Mouse (Mus musculus): ENCODE measurements at regions not wholly inside any gene's neighbourhood (a gene's known extent, or its start where the extent isn't known, plus 50 kb on each side); places are given as distances from the start of the nearest gene placed in this dataset.
"Not testable (repeated sequence)": the region's sequence is repeated elsewhere in the genome, so short reads cannot be mapped to it uniquely, and the experiment has no call there.

- H3K4me3 ChIP-seq (ENCODE audit: low read depth, low read length): no peak overlapping the region
- H3K27ac ChIP-seq (ENCODE audit: low read length): no peak overlapping the region
- H3K36me3 ChIP-seq (ENCODE audit: control insufficient read depth, insufficient read depth, low read length): no peaks in the 10 kb centered on the region
- no peak for ATAC-seq
- WGBS: 83% methylated on average over 4 of the region's 4 CpGs
- H3K27me3 ChIP-seq (ENCODE audit: control insufficient read depth, insufficient read depth, low read depth, low read length): no peaks in the 10 kb centered on the region
- no peak overlapping the region for H3K4me2 ChIP-seq (ENCODE audit: low read length)
- no peaks in the 10 kb centered on the region for H3K4me1 ChIP-seq (ENCODE audit: control insufficient read depth, insufficient read depth, low read length)
- H3K9ac ChIP-seq (ENCODE audit: low read depth, low read length): no peak overlapping the region
- H3K9me3 ChIP-seq (replicated peaks; ENCODE audit: control insufficient read depth, low read length, poor library complexity, severe bottlenecking): no peaks in the 10 kb centered on the region
Measured at GRCm38 (mm10) chr19:59516957-59517356, 58.8 kb downstream of the Emx2 start.

GRCm38 (mm10) chr19:59519156-59519555 is 61.0 kb downstream of the Emx2 start:
- no peaks in the 10 kb centered on the region for H3K4me1 ChIP-seq (ENCODE audit: control insufficient read depth, insufficient read depth, low read length)
- no peaks in the 10 kb centered on the region for H3K9me3 ChIP-seq (replicated peaks; ENCODE audit: control insufficient read depth, low read length, poor library complexity, severe bottlenecking)
- no peak overlapping the region for H3K27ac ChIP-seq (ENCODE audit: low read length)
- no peak for ATAC-seq
- H3K9ac ChIP-seq (ENCODE audit: low read depth, low read length): no peak overlapping the region
- no peaks in the 10 kb centered on the region for H3K36me3 ChIP-seq (ENCODE audit: control insufficient read depth, insufficient read depth, low read length)
- no peak overlapping the region for H3K4me3 ChIP-seq (ENCODE audit: low read depth, low read length)
- no peak overlapping the region for H3K4me2 ChIP-seq (ENCODE audit: low read length)
- no peaks in the 10 kb centered on the region for H3K27me3 ChIP-seq (ENCODE audit: control insufficient read depth, insufficient read depth, low read depth, low read length)
- 83% methylated on average over 3 of the region's 3 CpGs for WGBS

GRCm38 (mm10) chr19:59522176-59522575 is 64.0 kb downstream of the Emx2 start:
- Histone ChIP-seq H3K9ac (ENCODE audit: low read depth, low read length) (no peak overlapping the region), H3K36me3 (ENCODE audit: control insufficient read depth, insufficient read depth, low read length) (no peaks in the 10 kb centered on the region), H3K27ac (ENCODE audit: low read length) (no peak overlapping the region), H3K4me2 (ENCODE audit: low read length) (no peak overlapping the region), H3K27me3 (ENCODE audit: control insufficient read depth, insufficient read depth, low read depth, low read length) (no peaks in the 10 kb centered on the region), H3K9me3 (replicated peaks; ENCODE audit: control insufficient read depth, low read length, poor library complexity, severe bottlenecking) (no peaks in the 10 kb centered on the region), H3K4me3 (ENCODE audit: low read depth, low read length) (no peak overlapping the region), H3K4me1 (ENCODE audit: control insufficient read depth, insufficient read depth, low read length) (no peaks in the 10 kb centered on the region)
- 84% methylated on average over 11 of the region's 11 CpGs for WGBS
- ATAC-seq: no peak

GRCm38 (mm10) chr19:59523356-59523755 is 65.2 kb downstream of the Emx2 start:
- Histone ChIP-seq H3K9ac (ENCODE audit: low read depth, low read length) (no peak overlapping the region), H3K36me3 (ENCODE audit: control insufficient read depth, insufficient read depth, low read length) (no peaks in the 10 kb centered on the region), H3K4me3 (ENCODE audit: low read depth, low read length) (no peak overlapping the region), H3K9me3 (replicated peaks; ENCODE audit: control insufficient read depth, low read length, poor library complexity, severe bottlenecking) (no peaks in the 10 kb centered on the region), H3K27me3 (ENCODE audit: control insufficient read depth, insufficient read depth, low read depth, low read length) (no peaks in the 10 kb centered on the region), H3K4me1 (ENCODE audit: control insufficient read depth, insufficient read depth, low read length) (no peaks in the 10 kb centered on the region), H3K27ac (ENCODE audit: low read length) (no peak overlapping the region), H3K4me2 (ENCODE audit: low read length) (no peak overlapping the region)
- 74% methylated on average over 10 of the region's 10 CpGs for WGBS
- ATAC-seq: no peak

DNA sequence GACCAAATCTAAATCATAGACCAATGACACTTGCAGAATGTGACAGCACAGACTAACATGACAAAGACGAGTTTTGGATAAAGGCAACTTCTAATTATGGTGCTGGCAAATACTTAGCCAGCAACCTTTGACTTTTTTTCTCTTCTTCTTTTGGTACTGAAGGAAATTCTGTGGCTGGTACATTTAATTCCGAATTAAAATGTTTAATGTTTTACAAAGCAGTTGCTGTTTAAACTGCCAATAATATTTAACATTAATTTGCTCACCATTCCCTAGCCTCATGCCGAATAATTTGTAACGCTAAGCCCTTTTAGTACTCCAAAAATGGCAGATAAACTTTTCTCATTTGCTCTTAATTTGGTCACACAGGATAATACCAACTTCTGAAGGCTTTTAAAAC is 105.9 kb downstream of the Emx2 start:
- Histone ChIP-seq H3K4me2 (ENCODE audit: low read length) (no peak overlapping the region), H3K4me1 (ENCODE audit: control insufficient read depth, insufficient read depth, low read length) (no peaks in the 10 kb centered on the region), H3K9me3 (replicated peaks; ENCODE audit: control insufficient read depth, low read length, poor library complexity, severe bottlenecking) (no peaks in the 10 kb centered on the region), H3K4me3 (ENCODE audit: low read depth, low read length) (no peak overlapping the region), H3K27ac (ENCODE audit: low read length) (no peak overlapping the region), H3K27me3 (ENCODE audit: control insufficient read depth, insufficient read depth, low read depth, low read length) (no peaks in the 10 kb centered on the region), H3K9ac (ENCODE audit: low read depth, low read length) (no peak overlapping the region), H3K36me3 (ENCODE audit: control insufficient read depth, insufficient read depth, low read length) (no peaks in the 10 kb centered on the region)
- 81% methylated on average over 4 of the region's 4 CpGs for WGBS
- no peak for ATAC-seq

DNA sequence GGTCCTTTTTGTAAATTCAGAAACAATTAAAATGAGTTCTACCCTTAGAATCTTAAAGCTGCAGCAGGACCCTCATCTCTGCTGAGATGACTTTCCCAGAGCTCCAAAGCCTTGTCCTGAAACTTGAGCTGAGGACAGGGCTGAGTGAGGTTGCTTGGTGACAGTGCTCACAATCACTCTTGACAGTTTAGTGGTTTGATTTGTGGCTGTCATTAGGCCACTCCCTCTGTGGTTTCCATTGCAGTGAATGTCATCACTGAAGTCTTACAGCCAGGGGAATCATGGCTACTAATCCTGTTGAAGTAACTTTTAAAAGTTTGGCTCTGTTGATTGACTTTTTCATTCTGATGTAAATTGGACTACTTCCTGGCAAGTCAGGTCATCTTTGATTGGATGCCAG is 110.7 kb downstream of the Emx2 start:
- Histone ChIP-seq H3K4me3 (ENCODE audit: low read depth, low read length) (no peak overlapping the region), H3K27ac (ENCODE audit: low read length) (no peak overlapping the region), H3K27me3 (ENCODE audit: control insufficient read depth, insufficient read depth, low read depth, low read length) (no peaks in the 10 kb centered on the region), H3K4me1 (ENCODE audit: control insufficient read depth, insufficient read depth, low read length) (no peaks in the 10 kb centered on the region), H3K4me2 (ENCODE audit: low read length) (no peak overlapping the region), H3K9me3 (replicated peaks; ENCODE audit: control insufficient read depth, low read length, poor library complexity, severe bottlenecking) (no peaks in the 10 kb centered on the region), H3K9ac (ENCODE audit: low read depth, low read length) (no peak overlapping the region), H3K36me3 (ENCODE audit: control insufficient read depth, insufficient read depth, low read length) (no peaks in the 10 kb centered on the region)
- ATAC-seq: no peak

- not testable (repeated sequence) for H3K4me1 ChIP-seq (ENCODE audit: control insufficient read depth, insufficient read depth, low read length); H3K36me3 ChIP-seq (ENCODE audit: control insufficient read depth, insufficient read depth, low read length); H3K9me3 ChIP-seq (replicated peaks; ENCODE audit: control insufficient read depth, low read length, poor library complexity, severe bottlenecking); H3K27me3 ChIP-seq (ENCODE audit: control insufficient read depth, insufficient read depth, low read depth, low read length); H3K9ac ChIP-seq (ENCODE audit: low read depth, low read length); ATAC-seq; H3K4me3 ChIP-seq (ENCODE audit: low read depth, low read length); H3K4me2 ChIP-seq (ENCODE audit: low read length); H3K27ac ChIP-seq (ENCODE audit: low read length)
- WGBS: 92% methylated on average over 2 of the region's 2 CpGs
Measured at GRCm38 (mm10) chr19:59569590-59569989, 111.4 kb downstream of the Emx2 start.

DNA sequence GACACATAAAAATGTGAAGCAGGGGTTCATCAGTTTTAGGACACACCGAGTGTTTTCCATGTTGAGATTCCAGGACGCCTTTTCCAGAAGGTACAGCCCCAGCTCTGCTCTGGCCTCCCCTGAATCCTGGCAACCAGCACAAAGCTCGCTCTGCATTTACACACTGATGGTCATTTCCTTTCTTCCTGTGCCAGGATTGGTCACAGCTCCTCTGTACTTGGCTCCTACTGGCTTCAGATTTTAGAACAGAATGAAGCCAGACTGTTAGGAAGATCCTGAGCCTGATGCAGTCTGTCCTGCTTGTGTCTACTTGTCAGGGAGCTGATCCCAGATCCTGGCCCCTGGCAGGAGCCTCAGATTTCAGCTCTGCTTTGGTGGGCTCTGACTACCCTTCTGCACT is 116.2 kb downstream of the Emx2 start:
- 60% methylated on average over 3 of the region's 3 CpGs for WGBS

DNA sequence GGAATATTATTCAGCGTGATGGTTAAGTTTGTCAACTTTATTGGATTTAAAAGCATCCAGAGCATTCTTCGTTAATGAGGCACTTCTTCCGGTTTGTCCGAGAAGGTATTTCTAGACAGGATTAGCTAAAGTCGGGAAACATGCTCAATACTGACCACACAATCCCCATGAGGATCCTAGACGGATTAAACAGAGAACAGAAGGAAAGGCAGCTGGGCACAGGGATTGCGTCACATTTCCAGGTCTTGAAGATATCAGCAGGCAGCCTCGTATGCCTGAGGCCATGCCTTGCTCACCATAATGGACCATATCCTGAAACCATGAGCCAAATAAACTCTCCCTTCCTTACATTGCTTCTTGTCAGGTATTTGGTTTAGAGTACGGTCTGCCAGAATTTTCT is 119.7 kb downstream of the Emx2 start:
- Histone ChIP-seq H3K9me3 (replicated peaks; ENCODE audit: control insufficient read depth, low read length, poor library complexity, severe bottlenecking) (no peaks in the 10 kb centered on the region), H3K36me3 (ENCODE audit: control insufficient read depth, insufficient read depth, low read length) (no peaks in the 10 kb centered on the region), H3K4me3 (ENCODE audit: low read depth, low read length) (no peak overlapping the region), H3K27me3 (ENCODE audit: control insufficient read depth, insufficient read depth, low read depth, low read length) (no peaks in the 10 kb centered on the region), H3K9ac (ENCODE audit: low read depth, low read length) (no peak overlapping the region), H3K27ac (ENCODE audit: low read length) (no peak overlapping the region), H3K4me2 (ENCODE audit: low read length) (no peak overlapping the region), H3K4me1 (ENCODE audit: control insufficient read depth, insufficient read depth, low read length) (no peaks in the 10 kb centered on the region)
- ATAC-seq: no peak
- WGBS: 60% methylated on average over 9 of the region's 9 CpGs

More for the DNA sequence above, 116.2 kb downstream of the Emx2 start:
- Histone ChIP-seq H3K9ac (ENCODE audit: low read depth, low read length) (no peak overlapping the region), H3K36me3 (ENCODE audit: control insufficient read depth, insufficient read depth, low read length) (no peaks in the 10 kb centered on the region), H3K9me3 (replicated peaks; ENCODE audit: control insufficient read depth, low read length, poor library complexity, severe bottlenecking) (no peaks in the 10 kb centered on the region), H3K4me1 (ENCODE audit: control insufficient read depth, insufficient read depth, low read length) (no peaks in the 10 kb centered on the region), H3K4me2 (ENCODE audit: low read length) (no peak overlapping the region), H3K4me3 (ENCODE audit: low read depth, low read length) (no peak overlapping the region), H3K27ac (ENCODE audit: low read length) (no peak overlapping the region), H3K27me3 (ENCODE audit: control insufficient read depth, insufficient read depth, low read depth, low read length) (no peaks in the 10 kb centered on the region)
- 0 out of 2 replicates have a peak, but pooled peaks have one; percentile 45 for ATAC-seq

- 72% methylated on average over 1 of the region's 1 CpGs for WGBS
- no peak overlapping the region for H3K4me3 ChIP-seq (ENCODE audit: low read depth, low read length)
- no peaks in the 10 kb centered on the region for H3K9me3 ChIP-seq (replicated peaks; ENCODE audit: control insufficient read depth, low read length, poor library complexity, severe bottlenecking)
Measured at GRCm38 (mm10) chr19:59579676-59580075, 121.5 kb downstream of the Emx2 start.

More at GRCm38 (mm10) chr19:59579676-59580075, 121.5 kb downstream of the Emx2 start:
- Histone ChIP-seq H3K36me3 (ENCODE audit: control insufficient read depth, insufficient read depth, low read length) (no peaks in the 10 kb centered on the region), H3K27ac (ENCODE audit: low read length) (no peak overlapping the region), H3K4me1 (ENCODE audit: control insufficient read depth, insufficient read depth, low read length) (no peaks in the 10 kb centered on the region), H3K9ac (ENCODE audit: low read depth, low read length) (no peak overlapping the region), H3K27me3 (ENCODE audit: control insufficient read depth, insufficient read depth, low read depth, low read length) (no peaks in the 10 kb centered on the region), H3K4me2 (ENCODE audit: low read length) (no peak overlapping the region)
- ATAC-seq: no peak

All from midbrain, embryonic 16.5 days (tissue).